Mouse (Mus musculus): ENCODE measurements around the gene Fam219a.

Fam219a gene

DNA sequence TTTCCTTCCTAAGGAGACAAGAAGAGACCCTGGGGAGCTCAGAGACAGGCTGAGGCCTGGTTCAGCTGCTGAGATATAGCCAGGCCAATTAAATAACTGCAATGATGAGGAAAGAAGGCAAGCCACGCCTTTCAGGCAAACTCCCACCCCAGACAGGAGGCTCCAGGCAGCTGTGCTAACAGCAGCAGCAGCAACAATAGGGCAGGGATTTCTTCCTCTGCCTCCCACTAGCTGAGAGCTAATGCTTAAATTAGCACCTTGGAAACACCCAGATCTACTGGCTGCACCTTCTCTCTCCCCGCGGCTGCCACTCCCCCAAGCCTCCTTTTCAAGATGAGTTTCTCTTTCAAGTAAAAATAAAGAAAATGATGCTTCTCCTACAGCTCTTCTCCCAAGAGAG is 3.2 kb downstream of the Fam219a start:
- Histone ChIP-seq H3K4me3 (replicated peaks; ENCODE audit: low read length) (no peak overlapping the region), H3K4me1 (replicated peaks; ENCODE audit: low read depth, low read length) (peaks cover 28% of the 10 kb centered on the region), H3K27me3 (ENCODE audit: insufficient read depth, low read length) (peaks cover 35% of the 10 kb centered on the region), H3K9me3 (ENCODE audit: low read length) (no peaks in the 10 kb centered on the region), H3K36me3 (ENCODE audit: insufficient read depth, low read length) (no peaks in the 10 kb centered on the region)
- no peak for TF ChIP-seq CTCF (conservative IDR thresholded peaks at IDR 0.05; ENCODE audit: low read length)
- TF ChIP-seq POU5F1 (IDR thresholded peaks at IDR 0.05; ENCODE audit: borderline replicate concordance, low read length), result no peak
- no peak for TF ChIP-seq NANOG (IDR thresholded peaks at IDR 0.05; ENCODE audit: borderline replicate concordance, low read length)

DNA sequence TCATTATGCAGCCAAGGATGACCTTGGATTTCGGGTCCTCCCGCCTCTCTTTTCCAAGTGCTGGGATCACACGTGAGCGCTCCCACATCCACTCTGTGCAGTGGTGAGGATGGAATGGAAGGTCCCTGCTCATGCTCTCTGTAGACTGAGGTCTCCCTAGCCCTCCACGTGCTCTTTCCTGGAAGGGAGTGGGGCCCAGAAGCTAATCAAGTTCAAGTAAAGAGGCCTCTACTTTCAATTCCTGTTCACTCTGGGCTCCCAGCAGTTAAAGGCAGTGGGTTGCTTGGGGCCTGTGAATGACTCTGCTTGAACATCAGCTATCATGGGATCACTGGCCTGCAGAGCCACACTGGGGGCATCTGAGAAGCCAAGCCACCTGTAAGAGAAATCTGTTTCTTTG is 6.0 kb downstream of the Fam219a start:
- Histone ChIP-seq H3K36me3 (ENCODE audit: insufficient read depth, low read length) (no peaks in the 10 kb centered on the region), H3K4me1 (replicated peaks; ENCODE audit: low read depth, low read length) (peaks cover 16% of the 10 kb centered on the region), H3K9me3 (ENCODE audit: low read length) (no peaks in the 10 kb centered on the region), H3K4me3 (replicated peaks; ENCODE audit: low read length) (no peak overlapping the region), H3K27me3 (ENCODE audit: insufficient read depth, low read length) (peaks cover 16% of the 10 kb centered on the region)
- TF ChIP-seq POU5F1 (IDR thresholded peaks at IDR 0.05; ENCODE audit: borderline replicate concordance, low read length), result no peak
- TF ChIP-seq NANOG (IDR thresholded peaks at IDR 0.05; ENCODE audit: borderline replicate concordance, low read length), result no peak
- TF ChIP-seq CTCF (conservative IDR thresholded peaks at IDR 0.05; ENCODE audit: low read length), result no peak

DNA sequence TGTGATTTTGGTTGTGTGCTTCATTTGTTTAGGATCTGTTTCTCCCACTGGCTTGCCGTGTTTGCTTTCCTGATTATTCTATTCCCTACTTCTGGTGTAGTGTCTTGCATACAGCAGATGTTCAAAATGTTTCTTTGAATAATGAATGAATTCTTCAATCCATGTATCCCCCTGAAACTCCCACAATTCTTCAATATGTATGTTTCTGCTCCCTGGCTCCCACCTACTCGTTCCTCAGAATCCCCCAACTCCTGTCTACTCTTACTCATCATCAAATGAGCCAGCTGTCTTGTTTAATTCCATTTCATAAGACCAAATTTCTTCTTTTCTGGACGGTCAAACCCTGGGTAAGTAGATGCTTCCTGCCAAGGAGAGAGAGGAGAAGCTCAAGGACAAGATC is 12.2 kb downstream of the Fam219a start:
- TF ChIP-seq CTCF (conservative IDR thresholded peaks at IDR 0.05; ENCODE audit: low read length), result no peak
- no peak for TF ChIP-seq POU5F1 (IDR thresholded peaks at IDR 0.05; ENCODE audit: borderline replicate concordance, low read length)
- no peak for TF ChIP-seq NANOG (IDR thresholded peaks at IDR 0.05; ENCODE audit: borderline replicate concordance, low read length)
- peaks cover 16% of the 10 kb centered on the region for H3K4me1 ChIP-seq (replicated peaks; ENCODE audit: low read depth, low read length)
- no peak overlapping the region for H3K4me3 ChIP-seq (replicated peaks; ENCODE audit: low read length)
- H3K27me3 ChIP-seq (ENCODE audit: insufficient read depth, low read length), result no peaks in the 10 kb centered on the region
- H3K9me3 ChIP-seq (ENCODE audit: low read length), result no peaks in the 10 kb centered on the region
- no peaks in the 10 kb centered on the region for H3K36me3 ChIP-seq (ENCODE audit: insufficient read depth, low read length)

DNA sequence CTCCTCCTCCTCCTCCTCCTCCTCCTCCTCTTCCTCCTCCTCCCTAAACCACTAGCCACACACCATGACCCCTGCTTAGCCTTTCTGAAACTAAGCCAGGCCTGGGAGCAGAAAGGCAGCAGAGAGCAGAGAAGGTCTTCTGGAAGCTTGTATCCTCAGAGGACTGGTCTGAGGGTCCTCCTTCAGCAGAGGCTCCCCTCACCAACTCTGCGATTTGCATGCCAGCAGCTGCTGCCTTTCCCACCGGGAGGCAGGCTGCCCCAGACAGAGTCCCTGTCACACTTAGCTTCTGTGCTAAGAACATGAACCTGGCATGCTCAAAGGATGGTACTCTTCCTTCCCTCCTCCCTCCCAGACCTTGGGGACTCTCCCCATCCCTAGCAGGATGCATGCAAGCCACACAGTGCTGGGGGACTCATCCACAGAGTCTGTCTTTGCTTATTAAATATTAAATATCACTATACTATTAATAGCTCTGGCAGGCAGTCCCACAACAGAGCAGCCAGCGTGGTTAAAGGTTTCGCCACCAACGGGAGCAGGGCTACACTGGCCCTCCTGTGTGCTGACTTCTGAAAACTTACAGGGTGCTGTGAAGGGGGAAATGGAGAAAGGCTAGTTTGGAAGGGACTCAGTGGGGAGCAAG is 12.9 kb downstream of the Fam219a start:
- H3K9me3 ChIP-seq (ENCODE audit: low read length), result no peaks in the 10 kb centered on the region
- no peaks in the 10 kb centered on the region for H3K36me3 ChIP-seq (ENCODE audit: insufficient read depth, low read length)
- peaks cover 16% of the 10 kb centered on the region for H3K4me1 ChIP-seq (replicated peaks; ENCODE audit: low read depth, low read length)
- no peak for TF ChIP-seq POU5F1 (IDR thresholded peaks at IDR 0.05; ENCODE audit: borderline replicate concordance, low read length)
- TF ChIP-seq NANOG (IDR thresholded peaks at IDR 0.05; ENCODE audit: borderline replicate concordance, low read length), result no peak
- no peak for TF ChIP-seq CTCF (conservative IDR thresholded peaks at IDR 0.05; ENCODE audit: low read length)
- H3K4me3 ChIP-seq (replicated peaks; ENCODE audit: low read length), result no peak overlapping the region
- no peaks in the 10 kb centered on the region for H3K27me3 ChIP-seq (ENCODE audit: insufficient read depth, low read length)

DNA sequence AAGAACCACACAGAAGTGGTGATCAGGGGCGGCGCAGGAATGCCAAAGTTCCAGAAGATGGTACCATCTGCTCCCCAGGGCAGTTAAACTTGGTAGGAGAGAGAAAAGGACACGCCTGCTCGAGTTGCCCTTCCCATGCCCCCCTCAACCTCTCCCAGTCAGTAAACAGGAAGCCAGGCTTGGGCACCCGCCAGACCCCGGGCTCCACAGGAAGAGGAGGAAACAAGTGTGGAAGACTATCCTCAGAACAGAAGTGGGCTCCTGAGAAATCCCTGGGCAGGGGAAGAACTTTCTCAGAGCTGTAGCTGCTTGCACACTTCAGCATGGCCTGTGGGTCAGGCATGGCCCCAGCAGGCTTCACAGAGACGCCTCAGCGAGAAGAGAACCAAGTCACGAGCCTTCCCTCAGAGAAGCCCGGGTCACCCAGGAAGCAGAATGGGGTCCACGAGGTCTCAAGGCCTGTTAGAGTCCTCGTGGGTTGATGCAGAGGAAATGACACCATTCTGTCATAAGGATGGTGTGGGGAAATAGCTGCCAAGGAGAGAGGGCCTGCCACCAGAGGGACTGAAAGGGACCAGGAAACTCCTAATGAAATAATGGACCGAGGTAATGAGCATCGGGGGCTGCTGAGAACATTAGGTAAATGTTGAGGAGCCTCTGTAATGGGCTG is 14.2 kb downstream of the Fam219a start:
- TF ChIP-seq CTCF (conservative IDR thresholded peaks at IDR 0.05; ENCODE audit: low read length) (no peak), POU5F1 (IDR thresholded peaks at IDR 0.05; ENCODE audit: borderline replicate concordance, low read length) (no peak), NANOG (IDR thresholded peaks at IDR 0.05; ENCODE audit: borderline replicate concordance, low read length) (no peak)
- Histone ChIP-seq H3K4me3 (replicated peaks; ENCODE audit: low read length) (no peak overlapping the region), H3K9me3 (ENCODE audit: low read length) (no peaks in the 10 kb centered on the region), H3K27me3 (ENCODE audit: insufficient read depth, low read length) (no peaks in the 10 kb centered on the region), H3K36me3 (ENCODE audit: insufficient read depth, low read length) (no peaks in the 10 kb centered on the region), H3K4me1 (replicated peaks; ENCODE audit: low read depth, low read length) (peaks cover 16% of the 10 kb centered on the region)

DNA sequence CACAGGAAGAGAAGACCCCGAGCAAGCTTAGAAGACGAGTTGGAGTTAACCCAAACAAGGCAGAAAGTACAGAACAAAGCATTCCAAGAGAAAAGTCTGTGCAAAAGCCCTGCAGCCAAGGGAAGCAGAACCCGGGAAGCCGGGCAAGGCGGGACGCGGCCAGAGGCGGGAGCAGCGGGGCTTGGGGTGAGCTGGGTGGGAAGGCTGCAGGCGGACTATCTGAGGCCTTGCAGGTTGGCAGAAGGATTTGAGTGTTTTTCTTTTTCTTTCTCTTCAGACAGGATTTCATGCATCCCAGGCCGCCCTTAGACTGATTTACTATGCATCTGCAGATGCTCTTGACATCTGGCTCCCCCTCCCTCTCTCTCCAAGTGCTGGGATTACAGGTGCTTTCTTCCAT is 16.2 kb downstream of the Fam219a start:
- Histone ChIP-seq H3K9me3 (ENCODE audit: low read length) (no peaks in the 10 kb centered on the region), H3K4me3 (replicated peaks; ENCODE audit: low read length) (no peak overlapping the region), H3K36me3 (ENCODE audit: insufficient read depth, low read length) (no peaks in the 10 kb centered on the region), H3K27me3 (ENCODE audit: insufficient read depth, low read length) (no peaks in the 10 kb centered on the region), H3K4me1 (replicated peaks; ENCODE audit: low read depth, low read length) (peaks cover 16% of the 10 kb centered on the region)
- TF ChIP-seq CTCF (conservative IDR thresholded peaks at IDR 0.05; ENCODE audit: low read length), result no peak
- no peak for TF ChIP-seq POU5F1 (IDR thresholded peaks at IDR 0.05; ENCODE audit: borderline replicate concordance, low read length)
- TF ChIP-seq NANOG (IDR thresholded peaks at IDR 0.05; ENCODE audit: borderline replicate concordance, low read length), result no peak

DNA sequence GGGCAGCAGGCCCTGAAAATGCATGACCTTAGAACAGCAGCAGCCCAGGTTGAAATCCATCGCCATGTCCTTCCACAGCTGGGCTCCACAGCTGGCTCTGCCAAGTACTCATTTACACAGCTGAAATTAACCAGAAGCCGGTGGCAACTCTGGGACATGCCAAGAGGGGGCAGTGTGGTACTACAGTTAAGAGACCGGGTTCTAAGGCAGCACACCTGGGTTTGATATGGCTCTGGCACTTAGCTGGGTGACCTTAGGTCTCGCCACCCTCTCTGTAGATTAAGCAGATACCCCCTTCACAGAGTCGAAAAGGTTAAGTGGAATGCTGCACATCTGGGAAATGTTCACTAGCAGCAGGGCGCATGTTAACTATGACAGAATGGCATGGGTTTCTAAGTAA is 16.8 kb downstream of the Fam219a start:
- no peak overlapping the region for H3K4me3 ChIP-seq (replicated peaks; ENCODE audit: low read length)
- peaks cover 16% of the 10 kb centered on the region for H3K4me1 ChIP-seq (replicated peaks; ENCODE audit: low read depth, low read length)
- no peaks in the 10 kb centered on the region for H3K36me3 ChIP-seq (ENCODE audit: insufficient read depth, low read length)
- TF ChIP-seq NANOG (IDR thresholded peaks at IDR 0.05; ENCODE audit: borderline replicate concordance, low read length) (no peak), POU5F1 (IDR thresholded peaks at IDR 0.05; ENCODE audit: borderline replicate concordance, low read length) (no peak), CTCF (conservative IDR thresholded peaks at IDR 0.05; ENCODE audit: low read length) (peak; percentile 72)
- no peaks in the 10 kb centered on the region for H3K27me3 ChIP-seq (ENCODE audit: insufficient read depth, low read length)
- no peaks in the 10 kb centered on the region for H3K9me3 ChIP-seq (ENCODE audit: low read length)

DNA sequence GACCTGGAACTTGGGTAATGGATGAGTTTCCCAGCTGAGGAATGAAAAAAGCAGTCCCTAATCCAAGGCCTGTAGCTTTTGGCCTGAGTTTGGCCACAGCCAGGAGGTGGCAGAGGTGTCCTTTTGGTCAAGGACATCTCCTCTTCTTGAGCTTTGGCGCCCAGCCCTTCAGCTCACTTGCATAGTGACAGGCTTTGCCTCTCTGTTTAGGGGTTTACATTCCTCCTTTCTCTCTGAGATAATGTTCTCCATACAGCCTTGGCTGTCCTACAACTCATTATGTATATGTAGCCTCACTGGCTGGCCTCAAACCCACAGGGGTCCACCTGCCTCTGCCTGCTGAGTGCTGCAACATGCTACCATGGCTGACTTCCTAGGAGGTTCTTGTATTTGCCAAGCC is 22.3 kb downstream of the Fam219a start:
- no peak overlapping the region for H3K4me3 ChIP-seq (replicated peaks; ENCODE audit: low read length)
- H3K9me3 ChIP-seq (ENCODE audit: low read length), result no peaks in the 10 kb centered on the region
- peaks cover 13% of the 10 kb centered on the region for H3K4me1 ChIP-seq (replicated peaks; ENCODE audit: low read depth, low read length)
- peaks cover 12% of the 10 kb centered on the region; the same call in 1 of the 2 replicates for H3K27me3 ChIP-seq (ENCODE audit: insufficient read depth, low read length)
- H3K36me3 ChIP-seq (ENCODE audit: insufficient read depth, low read length), result no peaks in the 10 kb centered on the region
- TF ChIP-seq NANOG (IDR thresholded peaks at IDR 0.05; ENCODE audit: borderline replicate concordance, low read length) (no peak), CTCF (conservative IDR thresholded peaks at IDR 0.05; ENCODE audit: low read length) (no peak), POU5F1 (IDR thresholded peaks at IDR 0.05; ENCODE audit: borderline replicate concordance, low read length) (no peak)

All from E14TG2a.4 (cell line).